Mouse (Mus musculus): ENCODE data around the gene Chrng.

Gene Chrng

GRCm38 (mm10) chr1:87204465-87204864, at the start of gene Chrng:
Gene Chrng (plus strand): TSS chr1:87204657.
- no peak for DNase-seq

GRCm38 (mm10) chr1:87155531-87156198, 48.8 kb upstream of the Chrng start:
- DNase-seq = no peak

- DNase-seq = no peak
Measured at GRCm38 (mm10) chr1:87156199-87156587, 48.3 kb upstream of the Chrng start, which contains the start of gene Ecel1. Gene Ecel1 (minus strand): TSS chr1:87156521.

GRCm38 (mm10) chr1:87159396-87159795, 45.1 kb upstream of the Chrng start:
- DNase-seq = no peak

GRCm38 (mm10) chr1:87164164-87164795, 40.2 kb upstream of the Chrng start:
- DNase-seq = no peak

DNA sequence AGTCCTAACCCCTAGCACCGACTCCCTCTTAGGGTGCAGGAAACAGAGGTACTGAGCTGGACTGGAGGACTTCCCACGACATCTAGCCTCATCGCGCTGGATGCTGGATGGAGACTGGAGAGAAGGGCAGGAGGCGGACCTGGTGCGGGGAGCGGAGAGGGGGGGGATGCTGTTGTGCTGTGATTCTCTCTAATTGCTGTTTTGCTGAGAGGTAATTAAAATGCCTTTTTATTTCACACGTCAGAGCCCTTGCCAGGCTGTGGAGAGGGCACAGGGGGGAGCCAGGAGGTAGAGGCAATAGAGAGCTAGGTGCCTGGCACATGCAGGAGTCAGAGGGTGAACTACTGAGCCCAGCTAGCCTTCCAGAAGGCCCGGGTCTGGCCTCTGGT, 39.7 kb upstream of the Chrng start:
- DNase-seq = no peak

GRCm38 (mm10) chr1:87170458-87170857, 34.0 kb upstream of the Chrng start:
- DNase-seq = no peak

GRCm38 (mm10) chr1:87171312-87171711, 33.1 kb upstream of the Chrng start:
- no peak for DNase-seq

DNA sequence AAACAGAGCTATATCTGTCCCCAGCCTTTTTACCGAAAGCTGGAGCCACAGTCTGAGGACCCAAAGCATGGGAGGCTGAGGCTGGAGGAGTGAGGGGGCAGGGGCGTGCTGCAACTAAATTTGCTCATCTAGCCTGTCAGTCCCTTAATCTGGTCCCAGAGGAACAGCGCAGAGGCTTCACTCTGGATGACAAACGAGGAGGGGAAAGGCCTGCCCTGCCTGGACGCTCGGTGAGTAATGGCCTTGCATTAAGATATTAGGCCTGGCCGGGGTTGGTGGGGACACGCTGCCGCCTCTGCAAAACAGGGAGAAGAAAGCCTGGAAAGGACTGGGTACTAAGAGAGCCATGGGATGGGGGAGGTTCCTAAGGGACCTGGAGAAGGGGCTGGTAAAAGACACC, 32.1 kb upstream of the Chrng start:
- DNase-seq = no peak

DNA sequence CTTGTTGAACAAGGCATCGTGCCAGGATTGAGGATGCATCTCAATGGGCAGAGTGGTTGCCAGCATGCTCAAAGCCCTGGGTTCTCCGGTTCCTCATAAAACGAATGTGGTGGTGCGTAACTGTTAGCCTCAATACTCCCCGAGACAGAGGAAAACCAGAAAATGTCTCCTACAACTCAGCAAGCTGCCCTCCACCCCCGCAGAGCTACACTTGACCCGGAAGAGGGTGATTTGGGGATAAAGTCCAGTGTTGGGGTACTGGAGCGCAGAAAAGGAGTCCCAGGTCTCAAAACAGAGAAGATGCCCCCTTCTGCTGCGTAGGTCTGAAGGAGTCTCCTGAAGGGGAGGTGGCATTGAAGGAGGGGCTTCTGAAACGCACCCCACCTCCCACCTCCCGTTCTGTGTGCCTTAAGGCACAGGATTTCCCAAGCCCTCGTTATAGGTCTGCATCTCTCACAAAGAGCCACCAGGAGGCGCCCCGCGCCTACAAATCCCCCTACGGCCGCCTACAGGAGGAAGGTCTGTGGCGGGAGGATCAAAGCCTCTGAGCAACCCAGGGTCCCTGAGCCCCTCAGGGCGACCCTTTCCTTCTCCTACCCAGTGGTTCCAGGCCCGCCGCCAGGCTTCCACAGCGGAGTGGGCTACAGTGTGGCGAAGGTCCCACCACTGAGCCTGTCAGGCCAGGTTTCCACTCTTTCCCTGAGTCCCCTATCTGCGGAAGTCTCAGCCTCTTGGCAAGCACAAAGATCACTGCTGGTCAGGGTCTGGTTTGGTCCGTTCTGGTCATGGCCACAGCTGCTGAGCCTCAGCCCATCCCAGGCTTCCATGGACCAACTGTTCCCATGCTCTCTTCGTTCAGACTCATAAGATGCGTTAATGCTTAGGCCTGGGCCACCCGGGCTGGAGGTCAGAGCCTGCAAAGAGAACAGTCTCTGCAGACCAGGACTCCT, 30.2 kb upstream of the Chrng start:
- DNase-seq = peak; percentile 26

- DNase-seq = no peak
Measured at GRCm38 (mm10) chr1:87175852-87176292, 28.6 kb upstream of the Chrng start.

GRCm38 (mm10) chr1:87180896-87181295, 23.6 kb upstream of the Chrng start:
- DNase-seq = no peak

DNA sequence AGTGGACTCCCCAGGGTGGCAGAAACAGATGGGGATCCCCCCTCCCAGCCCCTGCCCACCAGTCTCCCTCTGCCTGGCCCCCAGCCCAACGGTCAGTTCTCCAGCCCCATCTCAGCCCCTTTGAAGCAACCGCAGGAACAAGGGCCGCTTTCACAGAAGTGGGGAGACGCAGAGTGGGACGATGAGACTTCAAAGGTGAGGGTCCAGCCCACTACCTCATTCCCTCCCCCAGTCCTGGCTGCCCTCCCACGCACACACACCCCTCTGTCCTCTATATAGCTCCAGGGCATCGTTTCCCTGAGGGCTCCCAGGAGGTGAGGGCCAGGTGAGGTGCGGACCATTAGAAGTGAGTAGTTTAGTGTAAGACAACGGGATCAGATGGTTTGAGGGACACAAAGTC, 21.4 kb upstream of the Chrng start, which contains the start of gene Prss56:
Gene Prss56, plus strand, starts transcription at position 301 of the 400 bp plus-strand sequence.
- DNase-seq = no peak

GRCm38 (mm10) chr1:87183998-87184750, 20.3 kb upstream of the Chrng start:
- DNase-seq = no peak

GRCm38 (mm10) chr1:87184751-87185139, 19.7 kb upstream of the Chrng start:
- peak; percentile 42 for DNase-seq

DNA sequence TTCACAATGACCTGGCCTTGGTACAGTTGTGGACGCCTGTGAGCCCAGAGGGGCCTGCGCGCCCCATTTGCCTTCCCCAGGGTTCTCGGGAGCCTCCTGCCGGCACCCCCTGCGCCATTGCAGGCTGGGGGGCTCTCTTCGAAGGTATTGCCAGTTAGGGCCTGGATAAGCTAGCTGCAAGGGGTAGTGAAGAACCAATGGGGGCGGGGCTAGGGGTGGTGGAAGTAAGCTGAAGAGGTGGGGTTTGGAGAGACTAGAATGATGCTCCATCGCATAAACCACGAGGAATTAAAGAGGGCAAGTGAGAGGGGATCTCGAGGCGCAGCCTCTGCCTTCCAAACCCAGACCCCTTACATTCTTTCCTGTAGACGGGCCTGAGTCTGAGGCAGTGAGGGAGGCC, 18.9 kb upstream of the Chrng start:
- no peak for DNase-seq

- no peak for DNase-seq
Measured at GRCm38 (mm10) chr1:87186261-87187036, 18.0 kb upstream of the Chrng start.

- peak; percentile 60 for DNase-seq
Measured at GRCm38 (mm10) chr1:87187037-87187355, 17.5 kb upstream of the Chrng start.

DNA sequence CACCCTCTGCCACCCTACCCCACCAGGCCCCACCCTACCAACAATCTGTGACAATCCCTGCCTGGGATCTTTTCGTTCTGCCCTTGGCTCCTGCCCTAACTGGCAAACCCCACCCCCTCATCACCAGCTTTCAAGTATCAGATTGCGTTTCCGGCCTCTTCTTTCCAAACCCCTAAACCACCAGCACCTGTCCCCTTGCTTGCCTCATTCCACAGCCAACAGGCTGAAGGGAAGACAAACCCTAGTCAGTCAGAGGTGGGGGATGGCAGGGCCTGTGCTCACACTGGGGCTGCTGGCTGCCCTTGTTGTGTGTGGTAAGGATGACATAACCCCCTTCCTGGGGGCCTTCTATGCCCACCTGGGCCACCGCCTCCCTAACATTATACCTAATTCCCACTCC, 14.0 kb upstream of the Chrng start, which contains the start of gene Chrnd:
Gene Chrnd, plus strand, starts transcription at position 179 of the 400 bp plus-strand sequence.
- no peak for DNase-seq

DNA sequence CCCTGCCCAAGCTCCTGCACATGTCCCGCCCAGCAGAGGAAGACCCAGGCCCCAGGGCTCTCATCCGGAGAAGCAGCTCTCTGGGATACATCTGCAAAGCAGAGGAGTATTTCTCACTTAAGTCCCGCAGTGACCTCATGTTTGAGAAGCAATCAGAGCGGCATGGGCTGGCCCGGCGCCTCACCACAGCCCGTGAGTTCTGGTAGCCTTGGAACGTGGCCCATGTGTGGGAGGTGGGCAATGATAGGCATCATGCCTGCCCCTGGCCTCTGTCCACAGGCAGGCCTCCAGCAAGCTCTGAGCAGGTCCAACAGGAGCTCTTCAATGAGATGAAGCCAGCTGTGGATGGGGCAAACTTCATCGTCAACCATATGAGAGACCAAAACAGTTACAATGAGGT, 7.2 kb upstream of the Chrng start:
- no peak for DNase-seq

DNA sequence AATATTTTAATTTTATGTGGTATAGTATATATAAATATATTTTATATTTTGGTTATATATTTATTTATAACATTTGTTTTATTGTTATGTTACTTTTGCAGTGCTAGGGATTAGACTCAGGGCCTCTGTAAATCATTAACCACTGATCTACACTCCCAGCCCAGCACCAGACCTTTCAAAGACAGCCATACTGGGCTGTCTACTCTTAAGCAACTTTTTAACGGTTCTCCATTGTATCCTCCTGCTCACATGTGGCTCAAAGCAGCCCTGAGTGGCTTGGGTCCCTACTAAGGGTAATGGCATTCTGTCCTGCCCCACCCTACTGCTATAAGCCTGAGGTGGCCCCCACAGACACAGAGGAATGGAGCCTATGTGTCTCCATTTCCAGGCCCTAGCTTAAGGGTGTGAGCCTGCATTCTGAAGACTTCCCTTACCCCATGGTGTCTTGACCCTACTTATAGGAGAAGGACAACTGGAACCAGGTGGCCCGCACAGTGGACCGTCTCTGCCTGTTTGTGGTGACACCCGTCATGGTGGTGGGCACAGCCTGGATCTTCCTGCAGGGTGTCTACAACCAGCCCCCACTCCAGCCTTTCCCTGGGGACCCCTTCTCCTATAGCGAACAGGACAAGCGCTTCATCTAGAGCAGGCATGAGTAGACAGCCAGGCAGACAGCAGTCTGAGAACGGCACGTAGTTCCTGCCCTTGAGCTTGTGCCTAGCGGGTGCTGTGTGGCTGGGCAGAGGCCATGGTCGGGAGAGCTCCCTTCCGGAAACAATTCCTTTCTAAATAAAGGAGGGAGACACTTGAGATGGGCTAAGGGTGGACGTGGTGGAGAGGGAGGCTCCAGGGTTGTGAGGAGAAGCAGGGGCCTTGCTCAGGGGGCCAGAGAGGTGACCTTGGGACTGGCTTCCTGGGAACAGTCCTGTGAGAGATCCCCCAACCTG, 6.1 kb upstream of the Chrng start:
- no peak for DNase-seq
